Mouse (Mus musculus): Measurements from ENCODE around the gene St8sia6.

DNA sequence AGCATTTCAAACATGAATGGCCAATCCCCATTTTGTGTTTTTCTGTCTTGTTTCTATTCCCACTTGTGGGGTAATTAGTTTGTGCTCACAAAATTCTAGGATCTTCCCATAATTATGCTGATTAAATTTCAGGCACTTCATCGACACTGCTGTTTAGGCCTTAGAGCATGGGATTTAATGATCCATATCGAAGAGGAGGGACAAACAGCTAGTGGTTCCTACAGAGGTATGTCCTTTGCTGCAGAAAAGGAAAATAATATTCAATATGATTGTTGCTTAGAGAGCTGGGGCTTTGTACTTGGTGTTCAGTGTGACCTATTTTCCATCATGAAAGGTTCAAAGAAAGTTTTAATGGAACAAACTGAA, 110.7 kb downstream of the St8sia6 start:
- TF ChIP-seq POLR2A (IDR thresholded peaks at IDR 0.05; ENCODE audit: low read depth, low read length) (no peak), CTCF (IDR thresholded peaks at IDR 0.05; ENCODE audit: extremely low read depth, insufficient read depth, insufficient read length, insufficient replicate concordance) (no peak)

Measured in spleen, adult 2 months (tissue).